Comparison of ENCODE assay signal across 15 mouse cellular contexts in the genomic region with DNA sequence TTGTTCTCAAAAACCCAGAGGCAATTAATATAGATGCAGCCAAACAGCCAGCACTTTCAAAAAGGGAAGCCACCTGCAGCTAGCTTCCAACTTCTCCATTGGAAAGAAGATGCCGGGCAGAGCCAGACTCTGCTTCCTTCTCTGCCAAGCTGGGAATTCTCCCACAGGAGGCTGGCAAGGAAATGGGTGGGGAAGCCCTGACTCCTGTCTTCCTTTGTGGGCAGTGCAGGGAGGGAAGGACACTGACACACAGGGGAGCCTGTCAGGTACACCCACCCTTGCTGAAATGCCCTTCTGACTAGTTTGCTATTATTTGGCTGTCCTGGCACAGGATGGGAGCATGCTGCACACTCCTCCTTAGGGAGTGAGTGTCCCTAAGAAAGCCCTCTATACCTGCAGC.
DNase-seq lines count a peak whose midpoint lies in the region; ATAC-seq and TF ChIP-seq lines count a peak whose summit lies in the region.
"Had no signal": no experiment of that assay in that cellular context is flagged by ENCODE, and none has a peak within 500 bp of the region (broad histone marks: within the 10 kb centered on the region; RNA-seq: fewer than 3 reads in every experiment).

No protein-coding gene starts in this region.

- H3K27ac ChIP-seq in heart, postnatal 0 days (ENCODE audit: low read depth) = no peak overlapping the region
- H3K27ac ChIP-seq in left cerebral cortex, adult 2 months = no peak overlapping the region
- H3K27ac ChIP-seq: embryonic facial prominence, embryonic 13.5 days; forebrain, embryonic 10.5 days; hindbrain, embryonic 15.5 days; macrophage had no signal

- no peak for ATAC-seq in heart, postnatal 0 days (ENCODE audit: insufficient read depth, low read depth)

- no peaks in the 10 kb centered on the region for H3K36me3 ChIP-seq in heart, postnatal 0 days (replicated peaks; ENCODE audit: control insufficient read depth, insufficient read depth, low read length)
- H3K36me3 ChIP-seq: embryonic facial prominence, embryonic 13.5 days; forebrain, embryonic 10.5 days; hindbrain, embryonic 15.5 days had no signal

- intact Hi-C loops in heart, postnatal 25 days (cut with DNase I) = no loop called here
- intact Hi-C loops in left cerebral cortex, adult 2 months (cut with DNase I) = loop anchor here (5.0 kb wide), 2 partner anchors 100 to 160 kb away; no protein-coding TSS in a partner anchor
- intact Hi-C loops in left cerebral cortex, postnatal 14 days (cut with DNase I) = no loop called here

- H3K27me3 ChIP-seq in heart, postnatal 0 days (ENCODE audit: control insufficient read depth, insufficient read depth, low read length) = no peaks in the 10 kb centered on the region

- no peaks in the 10 kb centered on the region for H3K9me3 ChIP-seq in heart, postnatal 0 days (replicated peaks; ENCODE audit: control insufficient read depth, low read length)
- H3K9me3 ChIP-seq: embryonic facial prominence, embryonic 13.5 days; forebrain, embryonic 10.5 days; hindbrain, embryonic 15.5 days had no signal

- H3K4me3 ChIP-seq in heart, postnatal 0 days (ENCODE audit: low read depth, low read length) = no peak overlapping the region
- no peak overlapping the region for H3K4me3 ChIP-seq in left cerebral cortex, adult 2 months
- H3K4me3 ChIP-seq: embryonic facial prominence, embryonic 13.5 days; forebrain, embryonic 10.5 days; hindbrain, embryonic 15.5 days had no signal

- peak; percentile 37 for DNase-seq in adrenal gland, adult 2 months
- no peak for DNase-seq in adrenal gland, postnatal 4 days (ENCODE audit: low spot score in 2 of 2)
- DNase-seq in heart, postnatal 0 days (ENCODE audit: low spot score) = no peak
- no peak for DNase-seq in heart, postnatal 25 days (ENCODE audit: low spot score)
- DNase-seq in left cerebral cortex, adult 2 months (ENCODE audit: extremely low spot score in 1 of 2, low spot score in 2 of 2) = peak in 1 of 2 experiments; percentile 25
- DNase-seq in left cerebral cortex, postnatal 14 days (ENCODE audit: low spot score in 2 of 2) = no peak
- DNase-seq in brain, adult 2 months (ENCODE audit: low read depth, low spot score) = peak; percentile 48
- DNase-seq in spleen, postnatal 36 days (ENCODE audit: low spot score in 2 of 2) = no peak
- DNase-seq: adrenal gland, adult 8-10 months; midbrain, embryonic 14.5 days had no signal

- H3K4me1 ChIP-seq in heart, postnatal 0 days (ENCODE audit: control insufficient read depth, insufficient read depth) = peaks cover 1% of the 10 kb centered on the region; the same call in 1 of the 2 replicates

- no peak overlapping the region for H3K4me2 ChIP-seq in heart, postnatal 0 days (ENCODE audit: low read depth, low read length)
- H3K4me2 ChIP-seq: embryonic facial prominence, embryonic 13.5 days; hindbrain, embryonic 15.5 days; liver, embryonic 11.5 days had no signal

- no peak overlapping the region for H3K9ac ChIP-seq in heart, postnatal 0 days (replicated peaks; ENCODE audit: low read depth, low read length)
- H3K9ac ChIP-seq: embryonic facial prominence, embryonic 13.5 days; hindbrain, embryonic 15.5 days had no signal

- no peak for TF ChIP-seq EP300 in heart, postnatal 0 days (IDR thresholded peaks at IDR 0.05; ENCODE audit: low read depth)

- peak; percentile 26; the same call in 1 of the 2 replicates for TF ChIP-seq CTCF in heart, postnatal 0 days (IDR thresholded peaks at IDR 0.05; ENCODE audit: low read depth)
- peak; percentile 18 for TF ChIP-seq CTCF in left cerebral cortex, adult 2 months (IDR thresholded peaks at IDR 0.05)

- 27% methylated on average over 1 of the region's 1 CpGs for WGBS in heart, postnatal 0 days

Comparison
In these comparisons a context has a peak if more than half of its experiments do, and no peak if none do; other contexts are left out.
1. DNase-seq: peak in adrenal gland, adult 2 months (single experiment) and brain, adult 2 months (single experiment); none in adrenal gland, postnatal 4 days (0 of 2), heart, postnatal 0 days (single experiment), heart, postnatal 25 days (single experiment), left cerebral cortex, postnatal 14 days (0 of 2) and spleen, postnatal 36 days (0 of 2).